Mouse (Mus musculus) lung, postnatal 0 days (tissue): ENCODE measurements around the gene Dtymk. TPM values are rescaled to one million over a fixed set of nuclear protein-coding genes. Genes with fewer than 3 reads are reported as not detected.
"Not testable (repeated sequence)": the region's sequence is repeated elsewhere in the genome, so short reads cannot be mapped to it uniquely, and the experiment has no call there.

Experiments
- ATAC-seq: fragments of 200-750 bp; cut with Nextera tagmentation; 2 replicates; pipeline ENCODE4 v1.8.0; 2017; ENCODE audit warnings: moderate library complexity
- DNase-seq: peaks from one replicate; pipeline ENCODE4 v3.0.0-alpha.2; 2016; ENCODE audit warnings: low spot score
- H3K27ac ChIP-seq: fragments of 300-500 bp; sonication (generic); 2 replicates; pipeline ENCODE4 v1.5.1; 2014; ENCODE audit warnings: antibody characterized with exemption, mild to moderate bottlenecking, low read length, mixed read lengths
- H3K27me3 ChIP-seq: fragments of 300-500 bp; sonication (generic); replicated peaks from 2 replicates; pipeline ENCODE4 v1.6.1; 2014; ENCODE audit warnings: low read length, mixed read lengths; ENCODE audit not compliant: insufficient read depth
- H3K36me3 ChIP-seq: fragments of 300-500 bp; sonication (generic); 2 replicates; pipeline ENCODE4 v1.6.1; 2014; ENCODE audit warnings: low read length, mixed read lengths; ENCODE audit not compliant: insufficient read depth
- H3K4me1 ChIP-seq: fragments of 300-500 bp; sonication (generic); 2 replicates; pipeline ENCODE4 v1.6.1; 2014; ENCODE audit warnings: antibody characterized with exemption, low read depth, low read length, mixed read lengths; ENCODE audit not compliant: insufficient read depth
- H3K4me2 ChIP-seq: fragments of 300-500 bp; sonication (generic); replicated peaks from 2 replicates; pipeline ENCODE4 v1.6.1; 2014; ENCODE audit warnings: low read depth, mild to moderate bottlenecking, low read length, moderate library complexity, mixed read lengths
- H3K4me3 ChIP-seq: fragments of 300-500 bp; sonication (generic); 2 replicates; pipeline ENCODE4 v1.5.1; 2014; ENCODE audit warnings: low read depth, low read length
- H3K9ac ChIP-seq: fragments of 300-500 bp; sonication (generic); replicated peaks from 2 replicates; pipeline ENCODE4 v1.6.1; 2014; ENCODE audit warnings: low read depth, mild to moderate bottlenecking
- H3K9me3 ChIP-seq: fragments of 300-500 bp; sonication (generic); 2 replicates; pipeline ENCODE4 v1.6.1; 2016; ENCODE audit warnings: low read length, mixed read lengths
- CTCF ChIP-seq: IDR thresholded peaks from 2 replicates; pipeline ENCODE4 v1.5.1; 2016; ENCODE audit warnings: antibody characterized with exemption, mild to moderate bottlenecking
- EP300 ChIP-seq: IDR thresholded peaks from 2 replicates; pipeline ENCODE4 v1.6.1; 2016; ENCODE audit warnings: antibody characterized with exemption, mild to moderate bottlenecking, control low read depth
- WGBS: fragments of 180-500 bp; shearing (Covaris S2); extraction: QIAGEN DNeasy Blood & Tissue Kit; methylation state at CpG from one replicate; pipeline ENCODE4 v1.1.7; 2014; 5-methylcytosine and 5-hydroxymethylcytosine counted together
- polyA plus RNA-seq: library from polyadenylated mRNA; unstranded; fragments of >200 nt; fragmentation: Nextera tagmentation; extraction: Ambion mirVana; gene quantifications from 2 replicates; pipeline ENCODE4 v1.2.1, GENCODE M21; 2015

The Dtymk gene
- polyA plus RNA-seq, 1 experiment from 2014 or later, result 71.6 TPM

- Histone ChIP-seq H3K9me3 (no peaks in the 10 kb centered on the region), H3K27ac (no peak overlapping the region), H3K4me2 (no peak overlapping the region), H3K36me3 (no peaks in the 10 kb centered on the region), H3K27me3 (no peaks in the 10 kb centered on the region), H3K4me1 (no peaks in the 10 kb centered on the region), H3K4me3 (no peak overlapping the region), H3K9ac (no peak overlapping the region)
- 89% methylated on average over 4 of the region's 4 CpGs for WGBS
- TF ChIP-seq EP300, result no peak
- no peak for TF ChIP-seq CTCF
- DNase-seq (no peak), ATAC-seq (no peak)
Observed at GRCm38 (mm10) chr1:93835211-93835610, 33.5 kb upstream of the Dtymk start.

- Histone ChIP-seq H3K4me2 (no peak overlapping the region), H3K9ac (no peak overlapping the region), H3K4me3 (no peak overlapping the region), H3K27me3 (no peaks in the 10 kb centered on the region), H3K4me1 (no peaks in the 10 kb centered on the region), H3K27ac (no peak overlapping the region), H3K9me3 (no peaks in the 10 kb centered on the region), H3K36me3 (no peaks in the 10 kb centered on the region)
- ATAC-seq, result no peak
- WGBS, result 85% methylated on average over 7 of the region's 7 CpGs
- TF ChIP-seq CTCF (no peak), EP300 (no peak)
- no peak for DNase-seq
Observed at GRCm38 (mm10) chr1:93834671-93835150, 33.0 kb upstream of the Dtymk start.

GRCm38 (mm10) chr1:93832754-93833360 is 31.1 kb upstream of the Dtymk start:
- H3K9ac ChIP-seq, H3K9me3 ChIP-seq, H3K27me3 ChIP-seq, DNase-seq, H3K4me1 ChIP-seq, H3K27ac ChIP-seq, H3K4me3 ChIP-seq, H3K4me2 ChIP-seq, ATAC-seq, H3K36me3 ChIP-seq: not testable (repeated sequence)
- peak; percentile 32 for TF ChIP-seq CTCF
- WGBS, result 84% methylated on average over 1 of the region's 4 CpGs

DNA sequence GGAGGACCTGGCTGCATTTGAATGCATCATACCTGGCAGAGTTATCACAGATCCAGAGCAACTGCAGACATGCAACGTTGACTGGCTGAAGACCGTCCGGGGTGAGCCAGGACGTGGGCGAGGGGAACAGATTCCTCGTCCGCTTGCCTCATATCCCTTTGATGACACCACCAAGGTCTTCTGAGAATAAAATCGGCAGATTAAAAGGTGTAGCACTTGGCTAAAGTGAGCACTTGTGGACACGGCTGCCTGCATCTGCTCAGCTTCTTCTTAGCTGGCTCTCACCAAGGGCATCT is 24.8 kb upstream of the Dtymk start:
- H3K9me3 ChIP-seq, result no peaks in the 10 kb centered on the region
- 92% methylated on average over 9 of the region's 9 CpGs for WGBS
- ATAC-seq (no peak), DNase-seq (no peak)
- no peaks in the 10 kb centered on the region for H3K36me3 ChIP-seq
- H3K4me2 ChIP-seq, result 0 out of 2 replicates have a peak overlapping the region, but pooled peaks have one; percentile 65
- H3K27ac ChIP-seq, result no peak overlapping the region
- no peak overlapping the region for H3K4me3 ChIP-seq
- TF ChIP-seq EP300 (no peak), CTCF (no peak)
- no peak overlapping the region for H3K9ac ChIP-seq
- H3K27me3 ChIP-seq, result no peaks in the 10 kb centered on the region
- H3K4me1 ChIP-seq, result peaks cover 11% of the 10 kb centered on the region; the same call in 1 of the 2 replicates

DNA sequence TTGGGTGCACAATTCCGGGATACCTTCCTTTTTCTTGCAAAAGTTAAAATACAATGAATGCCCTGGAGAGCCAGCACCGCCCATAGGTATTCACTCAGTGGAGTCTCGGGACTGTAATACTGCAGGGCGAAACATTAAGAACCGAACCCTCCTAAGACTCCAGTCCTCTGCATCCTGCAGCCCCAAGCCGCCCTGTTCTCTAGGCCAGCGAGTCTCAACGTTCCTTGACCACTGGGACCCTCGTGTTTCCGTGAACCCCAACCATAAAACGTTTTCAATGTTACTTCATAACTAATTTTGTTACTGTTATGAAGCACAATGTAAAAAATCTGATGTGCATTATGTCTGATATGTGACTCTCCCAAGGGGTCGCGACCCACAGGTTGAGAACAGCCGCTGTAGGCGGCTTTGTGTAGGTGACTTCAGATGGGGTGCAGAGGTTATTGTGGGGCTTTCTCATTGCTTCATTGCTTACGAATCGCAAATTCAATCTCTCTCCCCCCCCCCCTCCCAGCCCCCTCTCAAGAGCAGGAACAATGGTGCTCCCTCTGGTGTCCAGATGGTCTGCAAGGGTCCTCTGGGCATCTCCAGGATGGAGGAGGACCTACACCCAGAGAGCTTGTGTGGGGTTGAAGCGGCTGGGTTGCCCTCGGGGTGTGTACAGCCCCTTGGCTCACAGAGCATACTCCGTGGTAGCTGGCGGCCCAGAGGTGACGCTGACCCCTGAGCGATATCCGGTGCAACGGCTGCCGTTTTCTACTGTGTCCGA is 24.2 kb upstream of the Dtymk start:
- Histone ChIP-seq H3K27me3 (no peaks in the 10 kb centered on the region), H3K4me2 (peak overlapping the region; percentile 65), H3K4me1 (peaks cover 11% of the 10 kb centered on the region; the same call in 1 of the 2 replicates), H3K36me3 (no peaks in the 10 kb centered on the region), H3K27ac (peak overlapping the region; percentile 96), H3K9ac (peak overlapping the region; percentile 62; the same call in 1 of the 2 replicates), H3K9me3 (no peaks in the 10 kb centered on the region), H3K4me3 (peak overlapping the region; percentile 57)
- TF ChIP-seq EP300, result no peak
- no peak; the same call in 1 of the 2 replicates for TF ChIP-seq CTCF
- 40% methylated on average over 27 of the region's 27 CpGs for WGBS
- DNase-seq, result peak; percentile 7
- ATAC-seq, result no peak

GRCm38 (mm10) chr1:93825105-93825674 is 23.5 kb upstream of the Dtymk start:
- TF ChIP-seq CTCF (peak; percentile 45), EP300 (no peak)
- ATAC-seq (peak; percentile 98), DNase-seq (peak; percentile 97)
- no peaks in the 10 kb centered on the region for H3K27me3 ChIP-seq
- WGBS, result under 1% methylated on average over 30 of the region's 30 CpGs
- no peaks in the 10 kb centered on the region for H3K36me3 ChIP-seq
- peak overlapping the region; percentile 57 for H3K4me3 ChIP-seq
- H3K4me1 ChIP-seq, result peaks cover 11% of the 10 kb centered on the region; the same call in 1 of the 2 replicates
- H3K4me2 ChIP-seq, result peak overlapping the region; percentile 65
- peak overlapping the region; percentile 96 for H3K27ac ChIP-seq
- H3K9ac ChIP-seq, result peak overlapping the region; percentile 62
- no peaks in the 10 kb centered on the region for H3K9me3 ChIP-seq
